Mouse (Mus musculus): ENCODE results near the gene Bmp6. TPM values are rescaled to one million over a fixed set of nuclear protein-coding genes. Genes with fewer than 3 reads are reported as not detected.

Bmp6 gene
- polyA plus RNA-seq, 1 experiment: 6.3 TPM

GRCm38 (mm10) chr13:38386035-38386559, 41.2 kb downstream of the Bmp6 start:
- no peak overlapping the region for H3K4me3 ChIP-seq (ENCODE audit: insufficient read depth, low read depth, low read length)
- no peak overlapping the region for H3K27ac ChIP-seq (replicated peaks; ENCODE audit: low read depth, low read length)
- H3K4me1 ChIP-seq (ENCODE audit: control insufficient read depth, insufficient read depth, insufficient read length, low read length): peaks cover 3% of the 10 kb centered on the region; the same call in 1 of the 2 replicates

- Histone ChIP-seq H3K4me1 (ENCODE audit: control insufficient read depth, insufficient read depth, insufficient read length, low read length) (peaks cover 3% of the 10 kb centered on the region; the same call in 1 of the 2 replicates), H3K4me3 (ENCODE audit: insufficient read depth, low read depth, low read length) (no peak overlapping the region), H3K27ac (replicated peaks; ENCODE audit: low read depth, low read length) (no peak overlapping the region)
Observed at GRCm38 (mm10) chr13:38387453-38388040, 42.6 kb downstream of the Bmp6 start.

GRCm38 (mm10) chr13:38393444-38393843, 48.5 kb downstream of the Bmp6 start:
- H3K4me3 ChIP-seq (ENCODE audit: insufficient read depth, low read depth, low read length): no peak overlapping the region
- peaks cover 8% of the 10 kb centered on the region; the same call in 1 of the 2 replicates for H3K4me1 ChIP-seq (ENCODE audit: control insufficient read depth, insufficient read depth, insufficient read length, low read length)
- no peak overlapping the region for H3K27ac ChIP-seq (replicated peaks; ENCODE audit: low read depth, low read length)

GRCm38 (mm10) chr13:38395026-38395425, 50.1 kb downstream of the Bmp6 start:
- Histone ChIP-seq H3K4me3 (ENCODE audit: insufficient read depth, low read depth, low read length) (no peak overlapping the region), H3K4me1 (ENCODE audit: control insufficient read depth, insufficient read depth, insufficient read length, low read length) (peaks cover 8% of the 10 kb centered on the region; the same call in 1 of the 2 replicates), H3K27ac (replicated peaks; ENCODE audit: low read depth, low read length) (no peak overlapping the region)

GRCm38 (mm10) chr13:38397007-38397545, 52.2 kb downstream of the Bmp6 start:
- no peak overlapping the region for H3K27ac ChIP-seq (replicated peaks; ENCODE audit: low read depth, low read length)
- H3K4me1 ChIP-seq (ENCODE audit: control insufficient read depth, insufficient read depth, insufficient read length, low read length): peaks cover 8% of the 10 kb centered on the region; the same call in 1 of the 2 replicates

GRCm38 (mm10) chr13:38398658-38399057, 53.8 kb downstream of the Bmp6 start:
- H3K27ac ChIP-seq (replicated peaks; ENCODE audit: low read depth, low read length): no peak overlapping the region
- no peak overlapping the region for H3K4me3 ChIP-seq (ENCODE audit: insufficient read depth, low read depth, low read length)
- H3K4me1 ChIP-seq (ENCODE audit: control insufficient read depth, insufficient read depth, insufficient read length, low read length): peaks cover 6% of the 10 kb centered on the region; the same call in 1 of the 2 replicates

More at GRCm38 (mm10) chr13:38397007-38397545, 52.2 kb downstream of the Bmp6 start:
- no peak overlapping the region for H3K4me3 ChIP-seq (ENCODE audit: insufficient read depth, low read depth, low read length)

GRCm38 (mm10) chr13:38400662-38401061, 55.8 kb downstream of the Bmp6 start:
- Histone ChIP-seq H3K4me3 (ENCODE audit: insufficient read depth, low read depth, low read length) (no peak overlapping the region), H3K27ac (replicated peaks; ENCODE audit: low read depth, low read length) (no peak overlapping the region), H3K4me1 (ENCODE audit: control insufficient read depth, insufficient read depth, insufficient read length, low read length) (peaks cover 2% of the 10 kb centered on the region; the same call in 1 of the 2 replicates)

GRCm38 (mm10) chr13:38407611-38408315, 62.9 kb downstream of the Bmp6 start:
- H3K27ac ChIP-seq (replicated peaks; ENCODE audit: low read depth, low read length): peak overlapping the region; percentile 13; the same call in 1 of the 2 replicates
- peaks cover 4% of the 10 kb centered on the region for H3K4me1 ChIP-seq (ENCODE audit: control insufficient read depth, insufficient read depth, insufficient read length, low read length)
- H3K4me3 ChIP-seq (ENCODE audit: insufficient read depth, low read depth, low read length): no peak overlapping the region

GRCm38 (mm10) chr13:38408636-38409035, 63.7 kb downstream of the Bmp6 start:
- Histone ChIP-seq H3K4me3 (ENCODE audit: insufficient read depth, low read depth, low read length) (no peak overlapping the region), H3K4me1 (ENCODE audit: control insufficient read depth, insufficient read depth, insufficient read length, low read length) (peaks cover 4% of the 10 kb centered on the region), H3K27ac (replicated peaks; ENCODE audit: low read depth, low read length) (peak overlapping the region; percentile 13; the same call in 1 of the 2 replicates)

GRCm38 (mm10) chr13:38410322-38410865, 65.5 kb downstream of the Bmp6 start:
- Histone ChIP-seq H3K4me1 (ENCODE audit: control insufficient read depth, insufficient read depth, insufficient read length, low read length) (peaks cover 4% of the 10 kb centered on the region), H3K4me3 (ENCODE audit: insufficient read depth, low read depth, low read length) (no peak overlapping the region), H3K27ac (replicated peaks; ENCODE audit: low read depth, low read length) (no peak overlapping the region)

- H3K4me1 ChIP-seq (ENCODE audit: control insufficient read depth, insufficient read depth, insufficient read length, low read length): no peaks in the 10 kb centered on the region
- H3K27ac ChIP-seq (replicated peaks; ENCODE audit: low read depth, low read length): no peak overlapping the region
- H3K4me3 ChIP-seq (ENCODE audit: insufficient read depth, low read depth, low read length): no peak overlapping the region
Observed at GRCm38 (mm10) chr13:38419781-38420180, 74.9 kb downstream of the Bmp6 start.

- Histone ChIP-seq H3K27ac (replicated peaks; ENCODE audit: low read depth, low read length) (no peak overlapping the region), H3K4me3 (ENCODE audit: insufficient read depth, low read depth, low read length) (no peak overlapping the region), H3K4me1 (ENCODE audit: control insufficient read depth, insufficient read depth, insufficient read length, low read length) (no peaks in the 10 kb centered on the region)
Observed at GRCm38 (mm10) chr13:38422491-38422890, 77.6 kb downstream of the Bmp6 start.

GRCm38 (mm10) chr13:38425294-38425693, 80.4 kb downstream of the Bmp6 start:
- no peak overlapping the region for H3K27ac ChIP-seq (replicated peaks; ENCODE audit: low read depth, low read length)
- no peak overlapping the region for H3K4me3 ChIP-seq (ENCODE audit: insufficient read depth, low read depth, low read length)
- no peaks in the 10 kb centered on the region; the same call in 1 of the 2 replicates for H3K4me1 ChIP-seq (ENCODE audit: control insufficient read depth, insufficient read depth, insufficient read length, low read length)

GRCm38 (mm10) chr13:38429671-38430070, 84.8 kb downstream of the Bmp6 start:
- Histone ChIP-seq H3K4me1 (ENCODE audit: control insufficient read depth, insufficient read depth, insufficient read length, low read length) (no peaks in the 10 kb centered on the region; the same call in 1 of the 2 replicates), H3K27ac (replicated peaks; ENCODE audit: low read depth, low read length) (no peak overlapping the region), H3K4me3 (ENCODE audit: insufficient read depth, low read depth, low read length) (no peak overlapping the region)

GRCm38 (mm10) chr13:38430075-38430474, 85.2 kb downstream of the Bmp6 start:
- Histone ChIP-seq H3K27ac (replicated peaks; ENCODE audit: low read depth, low read length) (no peak overlapping the region), H3K4me3 (ENCODE audit: insufficient read depth, low read depth, low read length) (no peak overlapping the region), H3K4me1 (ENCODE audit: control insufficient read depth, insufficient read depth, insufficient read length, low read length) (no peaks in the 10 kb centered on the region; the same call in 1 of the 2 replicates)
